Mouse (Mus musculus): ENCODE measurements around the gene Ptprn2.

- TF ChIP-seq CTCF (IDR thresholded peaks at IDR 0.05; ENCODE audit: low read depth) (no peak), EP300 (IDR thresholded peaks at IDR 0.05; ENCODE audit: low read depth) (no peak)
Measured at GRCm38 (mm10) chr12:116601395-116601794, 115.9 kb downstream of the Ptprn2 start.

All from liver, postnatal 0 days (tissue).